Mouse (Mus musculus): Measurements from ENCODE around the gene Atg10. TPM values are rescaled to one million over a fixed set of nuclear protein-coding genes. Genes with fewer than 3 reads are reported as not detected.

The Atg10 gene
- total RNA-seq, 4 experiments from 2014 or later = 28.3 to 32.7 (median 28.8) TPM

- DNase-seq (ENCODE audit: low spot score) = no peak
These were observed 105.6 kb downstream of the Atg10 start for GRCm38 (mm10) chr13:91118156-91118555.

GRCm38 (mm10) chr13:91114880-91115279 lies 108.9 kb downstream of the Atg10 start:
- no peak for DNase-seq (ENCODE audit: low spot score)

DNA sequence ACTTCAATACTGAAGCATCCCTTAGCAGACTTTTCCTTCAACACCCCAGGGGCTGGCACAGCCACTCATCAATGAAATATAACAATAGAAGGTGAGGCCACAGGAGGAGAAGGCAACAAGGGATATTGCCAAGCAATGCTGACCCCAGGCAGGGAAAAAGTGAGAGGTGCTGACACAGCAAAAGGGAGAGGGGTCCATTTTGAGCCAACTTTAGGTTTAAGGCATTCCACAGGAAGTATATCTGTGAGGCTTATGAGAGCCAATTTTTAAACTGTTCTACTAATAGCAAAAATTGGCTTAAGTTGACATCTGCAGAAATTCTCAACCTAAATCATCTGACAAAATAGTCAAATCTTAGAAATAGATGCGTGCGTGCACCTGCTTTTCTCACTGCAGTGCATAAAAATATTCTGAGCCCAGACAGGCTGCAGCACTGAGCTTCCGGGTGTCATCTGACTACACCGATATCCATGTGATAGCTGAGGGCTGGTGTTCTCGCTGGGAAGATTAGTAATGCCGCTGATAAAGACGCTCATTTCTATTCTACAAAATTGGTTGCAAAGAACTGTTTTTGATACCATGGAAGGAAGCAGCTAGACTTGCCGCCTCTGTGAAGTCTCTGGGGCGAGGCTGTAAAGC lies 116.3 kb downstream of the Atg10 start:
- no peak for DNase-seq (ENCODE audit: low spot score)

DNA sequence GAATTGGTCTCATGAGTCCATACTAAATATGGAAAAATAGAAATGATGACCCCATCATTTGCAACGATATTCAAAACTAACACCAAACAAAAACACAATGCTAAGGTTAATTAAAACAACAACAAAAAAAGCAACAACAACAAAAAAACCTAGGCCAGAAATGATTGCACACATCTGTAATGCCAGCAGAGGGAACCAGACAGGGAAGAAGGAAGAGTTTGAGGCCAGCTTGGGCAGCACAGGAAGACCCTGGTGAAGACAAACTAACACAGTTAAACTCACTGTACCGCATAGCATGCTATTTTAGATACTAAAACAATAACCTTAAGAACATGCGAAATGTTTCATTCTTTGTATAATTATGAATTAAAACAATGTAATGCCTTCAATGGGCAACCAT lies 121.5 kb downstream of the Atg10 start:
- no peak for DNase-seq (ENCODE audit: low spot score)

GRCm38 (mm10) chr13:91100417-91100816 lies 123.4 kb downstream of the Atg10 start:
- DNase-seq (ENCODE audit: low spot score) = no peak

- no peak for DNase-seq (ENCODE audit: low spot score)
These were observed 128.9 kb downstream of the Atg10 start for GRCm38 (mm10) chr13:91094851-91095250.

GRCm38 (mm10) chr13:91094196-91094595 lies 129.6 kb downstream of the Atg10 start:
- no peak for DNase-seq (ENCODE audit: low spot score)

GRCm38 (mm10) chr13:91093610-91094009 lies 130.2 kb downstream of the Atg10 start:
- DNase-seq (ENCODE audit: low spot score) = peak; percentile 4

DNA sequence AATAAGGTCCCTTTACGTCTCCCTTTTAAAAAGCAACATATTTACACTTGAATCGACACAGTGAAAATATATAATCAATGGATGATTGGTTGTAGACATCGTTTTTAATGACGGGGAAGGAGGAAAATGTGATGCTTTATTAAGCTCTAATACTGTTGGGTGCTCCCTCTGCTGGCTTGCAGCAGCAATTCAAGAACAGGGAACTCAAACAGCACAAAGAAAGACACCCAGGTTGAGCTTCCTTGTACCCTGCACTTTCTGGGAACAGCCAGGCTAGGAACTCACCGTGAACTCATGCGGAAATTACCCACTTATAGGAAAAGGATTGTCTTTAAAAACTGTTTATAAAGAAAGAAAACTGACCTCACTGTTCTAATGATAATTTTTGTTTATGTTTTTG lies 130.6 kb downstream of the Atg10 start:
- peak; percentile 11 for DNase-seq (ENCODE audit: low spot score)

GRCm38 (mm10) chr13:91091731-91092190 lies 132.0 kb downstream of the Atg10 start:
- DNase-seq (ENCODE audit: low spot score) = no peak

- no peak for DNase-seq (ENCODE audit: low spot score)
These were observed 132.7 kb downstream of the Atg10 start for GRCm38 (mm10) chr13:91090861-91091730.

GRCm38 (mm10) chr13:91086361-91086900 lies 137.3 kb downstream of the Atg10 start:
- DNase-seq (ENCODE audit: low spot score) = no peak

DNA sequence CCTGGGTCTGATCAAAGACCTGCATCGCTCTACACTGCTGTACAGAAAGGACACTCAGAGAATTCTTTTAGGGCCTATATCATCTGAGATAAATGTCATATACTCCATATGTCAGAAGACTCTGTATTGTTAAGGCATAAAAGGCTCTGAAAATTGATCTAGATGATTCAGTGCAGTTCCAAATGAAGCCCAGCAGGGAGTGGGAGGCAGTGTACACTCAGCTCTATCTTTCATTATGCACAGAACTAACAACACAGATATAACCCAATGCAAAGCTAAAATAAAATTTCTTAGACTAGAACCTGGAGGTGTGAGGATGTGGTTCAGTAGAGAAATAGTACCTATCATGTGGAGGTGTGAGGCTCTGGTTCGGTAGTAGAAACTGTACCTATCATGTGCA lies 151.4 kb downstream of the Atg10 start:
- no peak for DNase-seq (ENCODE audit: low spot score)

- no peak for DNase-seq (ENCODE audit: low spot score)
These were observed 162.9 kb downstream of the Atg10 start for GRCm38 (mm10) chr13:91060871-91061270.

- no peak for DNase-seq (ENCODE audit: low spot score)
These were observed 175.6 kb downstream of the Atg10 start for GRCm38 (mm10) chr13:91048171-91048570.

DNA sequence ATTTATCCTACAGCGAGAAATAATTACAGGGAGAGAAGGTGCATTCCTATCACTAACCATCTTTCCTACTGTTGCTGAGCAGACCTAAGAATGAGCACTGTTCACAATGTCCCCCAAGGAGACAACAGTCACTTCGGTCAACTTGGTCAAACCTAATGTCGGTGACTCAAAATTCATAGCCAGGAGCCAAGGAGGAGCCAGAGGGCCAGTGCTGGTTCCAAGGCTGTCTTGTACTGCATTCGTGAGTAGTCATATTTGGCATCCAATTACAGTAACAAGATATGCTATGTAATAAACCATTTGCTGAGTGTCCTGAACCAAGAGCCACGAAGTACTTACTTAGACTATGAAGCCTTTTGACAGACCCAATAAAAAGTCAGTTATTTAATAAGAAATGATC lies 176.9 kb downstream of the Atg10 start:
- no peak for DNase-seq (ENCODE audit: low spot score)

GRCm38 (mm10) chr13:91041236-91041635 lies 182.5 kb downstream of the Atg10 start:
- DNase-seq (ENCODE audit: low spot score) = no peak

GRCm38 (mm10) chr13:91040421-91040820 lies 183.3 kb downstream of the Atg10 start:
- no peak for DNase-seq (ENCODE audit: low spot score)

DNA sequence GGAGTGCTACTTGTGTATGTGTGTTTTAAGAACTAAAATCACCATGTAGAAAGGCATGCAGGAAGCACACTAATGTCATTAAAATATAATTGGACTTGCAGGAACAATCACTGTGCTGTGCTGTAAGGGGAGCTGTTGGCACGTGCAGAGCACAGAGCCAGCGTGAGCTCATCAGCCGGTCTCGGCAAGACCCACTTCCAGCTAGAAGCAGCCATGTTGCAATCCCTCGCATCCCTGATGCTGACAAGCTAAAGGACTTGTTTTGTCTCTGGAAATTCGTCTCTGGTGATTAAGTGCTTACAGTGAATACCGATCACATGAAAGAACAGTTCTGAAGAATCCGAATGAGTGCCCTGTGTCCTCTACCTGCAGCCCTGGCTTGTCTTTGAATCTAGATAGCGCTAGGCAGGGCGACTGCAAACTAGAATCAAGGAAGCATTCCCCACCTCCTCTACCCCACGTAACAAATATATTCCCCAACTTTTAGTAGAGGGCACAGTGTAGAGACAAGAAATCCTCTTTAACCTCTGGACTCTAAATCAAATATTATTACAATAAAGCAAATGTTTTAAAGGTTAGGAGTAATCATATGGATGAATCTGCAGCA lies 184.5 kb downstream of the Atg10 start:
- no peak for DNase-seq (ENCODE audit: low spot score)

DNA sequence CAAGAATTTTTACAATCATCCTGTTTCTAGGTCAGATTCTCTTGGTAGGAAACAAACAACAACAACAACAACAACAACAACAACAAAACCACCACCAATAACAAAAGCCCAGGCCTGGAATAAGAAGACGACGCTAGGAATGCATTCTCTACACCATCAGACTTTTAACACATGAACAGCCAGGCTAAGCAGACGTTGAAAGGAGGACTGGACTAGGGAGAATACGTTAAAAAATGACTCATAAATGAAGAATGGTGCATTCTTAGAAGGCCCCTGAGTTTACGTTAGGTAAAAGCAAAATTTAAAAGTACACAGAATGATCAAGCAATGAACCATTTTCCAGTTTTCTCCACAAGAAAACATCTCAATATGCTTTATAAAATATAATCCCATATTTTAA lies 185.1 kb downstream of the Atg10 start:
- no peak for DNase-seq (ENCODE audit: low spot score)

DNA sequence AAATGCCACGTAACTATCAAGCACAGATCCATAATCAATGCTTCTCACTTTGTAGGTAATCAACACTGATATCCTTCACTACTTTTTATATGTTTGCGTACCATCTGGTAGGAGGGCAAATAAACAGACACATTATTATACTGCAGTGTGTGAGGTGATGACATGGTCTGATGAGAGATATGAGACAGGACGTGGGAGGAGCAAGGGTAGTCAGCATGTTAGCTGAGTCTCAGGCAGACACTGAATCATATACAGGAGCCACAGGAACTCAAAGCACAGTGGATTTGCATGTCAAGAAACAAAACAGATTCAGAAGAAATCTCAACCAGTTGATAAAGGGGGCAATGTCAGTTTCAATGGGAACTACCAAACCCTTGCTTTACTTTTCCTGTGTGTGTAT lies 185.7 kb downstream of the Atg10 start:
- DNase-seq (ENCODE audit: low spot score) = no peak

DNA sequence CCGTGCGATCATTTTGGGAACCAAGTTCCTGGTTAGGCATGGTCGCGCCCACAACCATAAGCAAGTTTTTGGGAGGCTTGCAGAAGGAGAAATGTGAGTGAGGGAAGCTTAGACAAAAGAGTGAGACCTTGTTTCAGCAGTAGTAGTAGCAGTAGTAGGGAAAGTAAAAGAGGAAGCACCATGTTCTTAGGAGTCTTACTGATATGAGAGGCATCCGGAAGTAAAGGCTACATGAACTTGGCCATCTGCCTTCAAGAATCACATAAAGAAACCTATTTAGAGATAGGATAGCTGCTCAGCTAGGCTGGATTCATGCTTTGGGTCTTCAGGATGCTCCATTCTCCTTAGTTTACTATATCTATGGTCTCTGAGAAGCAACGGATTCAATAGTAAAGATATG lies 186.4 kb downstream of the Atg10 start:
- DNase-seq (ENCODE audit: low spot score) = no peak
